Mouse (Mus musculus): ENCODE results near the gene Gm20905.
"Not testable (repeated sequence)": the region's sequence is repeated elsewhere in the genome, so short reads cannot be mapped to it uniquely, and the experiment has no call there.

Gm20905 gene

GRCm38 (mm10) chrY:37259503-37259902 lies at the start of gene Gm20905:
TSS of gene Gm20905 (minus strand) at chrY:37259603.
- not testable (repeated sequence) for DNase-seq (ENCODE audit: low read depth, low spot score)

Data from ES-CJ7 (cell line).